Mouse (Mus musculus): ENCODE measurements around the gene Nfyc.

GRCm38 (mm10) chr4:120741303-120741702 lies 90.1 kb downstream of the Nfyc start:
- TF ChIP-seq POLR2A (IDR thresholded peaks at IDR 0.05; ENCODE audit: low read depth, low read length) (no peak), CHD2 (IDR thresholded peaks at IDR 0.05; ENCODE audit: low read length) (no peak), POLR2AphosphoS2 (IDR thresholded peaks at IDR 0.05; ENCODE audit: low read depth, low read length) (no peak), E2F4 (IDR thresholded peaks at IDR 0.05; ENCODE audit: insufficient replicate concordance, low read depth, low read length) (no peak), ZC3H11A (IDR thresholded peaks at IDR 0.05; ENCODE audit: low read depth, low read length) (no peak), CTCF (conservative IDR thresholded peaks at IDR 0.05 in 1 of 2, IDR thresholded peaks at IDR 0.05 in 1 of 2; ENCODE audit: low read depth in 2 of 2, low read length in 2 of 2) (no peak), EP300 (IDR thresholded peaks at IDR 0.05; ENCODE audit: low read length) (no peak), MXI1 (IDR thresholded peaks at IDR 0.05; ENCODE audit: low read depth, low read length) (no peak), JUN (IDR thresholded peaks at IDR 0.05; ENCODE audit: insufficient read depth, low read depth, low read length) (no peak), MEF2A (IDR thresholded peaks at IDR 0.05; ENCODE audit: borderline replicate concordance, low read depth, low read length) (no peak)

Data from CH12.LX (cell line).